Mouse (Mus musculus) embryonic facial prominence, embryonic 10.5 days (tissue): Measurements from ENCODE around the gene Rfesd. TPM values are rescaled to one million over a fixed set of nuclear protein-coding genes. Genes with fewer than 3 reads are reported as not detected.

Experiments
- DNase-seq: peaks from one replicate; pipeline ENCODE4 v3.0.0-alpha.2; 2017; ENCODE audit warnings: low spot score
- H3K27ac ChIP-seq: fragments of 300-500 bp; sonication (generic); replicated peaks from 2 replicates; pipeline ENCODE4 v1.5.1; 2016; ENCODE audit warnings: mild to moderate bottlenecking
- H3K27me3 ChIP-seq: fragments of 300-500 bp; sonication (generic); replicated peaks from 2 replicates; pipeline ENCODE4 v1.6.1; 2016; ENCODE audit warnings: low read depth, mild to moderate bottlenecking; ENCODE audit not compliant: poor library complexity, severe bottlenecking
- H3K36me3 ChIP-seq: fragments of 300-500 bp; sonication (generic); replicated peaks from 2 replicates; pipeline ENCODE4 v1.6.1; 2016; ENCODE audit warnings: mild to moderate bottlenecking, moderate library complexity
- H3K4me1 ChIP-seq: fragments of 300-500 bp; sonication (generic); 2 replicates; pipeline ENCODE4 v1.6.1; 2016
- H3K4me3 ChIP-seq: fragments of 300-500 bp; sonication (generic); 2 replicates; pipeline ENCODE4 v1.5.1; 2016; ENCODE audit warnings: mild to moderate bottlenecking, moderate library complexity
- H3K9me3 ChIP-seq: fragments of 300-500 bp; sonication (generic); 2 replicates; pipeline ENCODE4 v1.6.1; 2016; ENCODE audit warnings: mild to moderate bottlenecking
- WGBS: fragments of 180-500 bp; shearing (Covaris S2); methylation state at CpG from one replicate; pipeline ENCODE4 v1.1.7; 2016; 5-methylcytosine and 5-hydroxymethylcytosine counted together
- polyA plus RNA-seq: library from polyadenylated mRNA; unstranded; fragments of >200 nt; fragmentation: Nextera tagmentation; extraction: Ambion mirVana; gene quantifications from 2 replicates; pipeline ENCODE4 v1.2.1, GENCODE M21; 2016

Gene Rfesd
- polyA plus RNA-seq, 1 experiment from 2014 or later = 24.1 TPM

- 82% methylated on average over 2 of the region's 2 CpGs for WGBS
- Histone ChIP-seq H3K36me3 (no peaks in the 10 kb centered on the region), H3K4me3 (no peak overlapping the region), H3K27me3 (no peaks in the 10 kb centered on the region), H3K4me1 (no peaks in the 10 kb centered on the region), H3K27ac (no peak overlapping the region), H3K9me3 (no peaks in the 10 kb centered on the region)
- no peak for DNase-seq
Measured at GRCm38 (mm10) chr13:75974481-75974880, 44.0 kb downstream of the Rfesd start.

- DNase-seq = no peak
- H3K36me3 ChIP-seq = no peaks in the 10 kb centered on the region
- H3K4me1 ChIP-seq = no peaks in the 10 kb centered on the region
- 82% methylated on average over 1 of the region's 1 CpGs for WGBS
- H3K27ac ChIP-seq = no peak within 1 kb of the TSS
- H3K9me3 ChIP-seq = no peaks in the 10 kb centered on the region
- H3K27me3 ChIP-seq = no peaks in the 10 kb centered on the region
- H3K4me3 ChIP-seq = no peak within 1 kb of the TSS
Measured at GRCm38 (mm10) chr13:75966850-75967249, 51.7 kb downstream of the Rfesd start, which contains the start of gene Spata9. Gene Spata9, plus strand, starts transcription at chr13:75967150.

- H3K36me3 ChIP-seq = no peaks in the 10 kb centered on the region
- H3K4me3 ChIP-seq = no peak overlapping the region
- H3K4me1 ChIP-seq = peaks cover 4% of the 10 kb centered on the region
- H3K27me3 ChIP-seq = no peaks in the 10 kb centered on the region
- DNase-seq = no peak
- H3K27ac ChIP-seq = no peak overlapping the region
- H3K9me3 ChIP-seq = no peaks in the 10 kb centered on the region
Measured at GRCm38 (mm10) chr13:75955357-75955992, 63.0 kb downstream of the Rfesd start.

Other genes starting within 250 kb of the Rfesd start
- gene Glrx, start 178.9 kb downstream of the Rfesd start, polyA plus RNA-seq = 24.3 and 26.9 TPM in 2 replicates
- gene Rhobtb3, start 74.8 kb downstream of the Rfesd start, polyA plus RNA-seq = 52.1 and 52.7 TPM in 2 replicates
- 0.56 and 0.62 TPM in 2 replicates for gene Spata9, start 51.6 kb downstream of the Rfesd start, polyA plus RNA-seq
- gene Gpr150, start 38.3 kb upstream of the Rfesd start, polyA plus RNA-seq = 0.40 and 0.49 TPM in 2 replicates
- gene Arsk, start 79.9 kb upstream of the Rfesd start, polyA plus RNA-seq = 4.6 and 5.3 TPM in 2 replicates
- gene Ttc37, start 80.0 kb upstream of the Rfesd start, polyA plus RNA-seq = 16.0 and 17.0 TPM in 2 replicates